Mouse (Mus musculus): ENCODE measurements around the gene Ddx41.

Ddx41 gene

GRCm38 (mm10) chr13:55507877-55508276 lies 28.6 kb downstream of the Ddx41 start:
- peak; percentile 76 for DNase-seq (ENCODE audit: low read depth, low spot score)

- no peak for DNase-seq (ENCODE audit: low read depth, low spot score)
Measured at GRCm38 (mm10) chr13:55506697-55507096, 29.8 kb downstream of the Ddx41 start.

DNA sequence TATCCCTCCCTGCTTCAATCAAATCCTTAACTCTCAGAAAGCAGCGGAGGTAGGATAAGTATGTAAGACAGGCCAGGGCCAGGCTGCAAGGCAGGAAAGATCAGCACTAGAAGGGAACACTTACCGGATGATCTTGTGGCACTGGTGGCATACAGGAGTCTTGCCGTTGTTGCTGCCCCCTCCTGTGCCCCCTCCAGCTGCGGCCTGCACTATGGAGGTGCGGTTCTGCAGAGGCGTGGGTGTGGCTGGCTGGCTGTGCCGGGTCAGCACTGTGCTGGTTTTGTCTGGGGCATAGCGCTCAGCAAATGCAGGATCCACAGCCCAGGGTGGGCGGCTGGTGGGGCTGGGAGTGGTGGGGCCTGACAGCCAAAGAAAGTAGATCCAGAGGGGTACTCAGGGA lies 30.6 kb downstream of the Ddx41 start:
- DNase-seq (ENCODE audit: low read depth, low spot score) = no peak

DNA sequence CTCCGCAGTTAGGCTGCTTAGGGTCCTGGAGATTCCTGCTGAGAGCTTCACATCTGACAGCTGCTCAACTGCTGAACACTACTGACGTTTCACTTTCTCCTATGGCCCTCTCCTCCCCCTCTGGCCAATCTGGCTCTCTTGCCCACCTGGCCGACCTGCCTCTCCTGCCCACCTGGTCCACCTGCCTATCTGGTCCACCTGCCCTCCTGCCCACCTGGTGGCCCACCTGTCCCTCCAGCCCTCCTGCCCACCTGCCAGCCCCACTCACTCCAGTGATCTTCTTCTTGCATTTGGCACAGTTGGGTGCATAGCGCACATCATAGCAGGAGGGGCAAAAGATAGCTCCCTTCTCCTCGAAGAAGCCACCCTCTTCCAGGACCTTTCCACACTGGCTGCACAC lies 32.1 kb downstream of the Ddx41 start:
- no peak for DNase-seq (ENCODE audit: low read depth, low spot score)

- DNase-seq (ENCODE audit: low read depth, low spot score) = no peak
Measured at GRCm38 (mm10) chr13:55502405-55502804, 34.1 kb downstream of the Ddx41 start.

DNA sequence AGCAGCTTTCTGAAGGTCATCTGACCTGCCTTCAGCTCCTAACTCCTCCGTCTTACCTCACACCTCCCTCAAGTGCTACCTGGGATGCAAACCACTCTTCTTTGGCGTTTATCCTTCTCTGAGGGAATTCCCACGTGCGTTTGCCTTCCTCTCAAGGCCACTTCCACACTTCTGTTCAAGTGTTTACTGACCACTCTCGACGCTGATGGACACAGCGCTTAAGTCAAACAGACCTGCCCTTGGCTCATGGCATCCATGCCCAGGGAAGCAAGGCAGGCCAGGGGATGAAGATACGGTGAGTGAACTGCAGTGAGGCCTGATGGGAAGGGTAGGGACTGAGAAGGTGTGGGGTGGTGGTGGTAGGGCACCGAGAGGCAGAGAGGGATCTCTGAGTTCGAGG lies 35.9 kb downstream of the Ddx41 start:
- DNase-seq (ENCODE audit: low read depth, low spot score) = no peak

DNA sequence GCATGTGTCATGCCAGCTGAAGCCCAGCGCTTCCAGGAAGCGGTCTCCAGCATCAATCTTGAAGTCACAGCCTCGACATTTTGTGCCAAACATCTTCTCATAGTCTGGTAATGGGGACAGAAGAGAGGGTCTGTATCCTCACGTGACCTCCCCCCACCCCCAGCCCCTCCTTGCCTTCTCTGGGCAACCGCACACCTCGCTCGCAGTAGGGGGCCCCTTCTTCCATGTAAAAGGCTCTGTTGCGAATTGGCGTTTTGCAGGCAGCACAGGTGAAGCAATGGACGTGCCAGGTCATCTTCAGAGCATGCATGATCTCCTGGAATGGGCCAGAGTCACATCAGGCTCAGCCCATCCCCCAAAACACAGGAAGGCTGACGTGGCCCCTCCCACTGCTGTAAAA lies 37.6 kb downstream of the Ddx41 start:
- DNase-seq (ENCODE audit: low read depth, low spot score) = no peak

DNA sequence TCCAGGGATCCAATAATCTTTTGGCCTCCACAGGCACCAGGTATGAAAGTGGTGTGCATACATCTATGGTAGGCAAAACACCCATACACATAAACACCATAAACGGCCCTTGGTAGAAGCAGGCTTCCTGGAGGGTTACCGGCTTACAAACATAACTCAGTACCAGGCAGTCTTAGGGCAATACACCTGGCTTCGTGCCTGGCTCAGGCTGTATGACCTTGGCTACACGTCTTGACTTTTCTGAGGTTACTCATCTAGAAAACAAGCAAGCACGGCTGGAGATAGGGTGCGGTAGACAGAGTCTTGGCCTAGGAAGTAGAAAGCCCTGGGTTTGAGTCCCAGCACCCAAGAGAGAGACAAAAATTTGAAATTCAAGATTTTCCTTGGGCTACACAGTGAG lies 39.8 kb downstream of the Ddx41 start:
- no peak for DNase-seq (ENCODE audit: low read depth, low spot score)

GRCm38 (mm10) chr13:55495702-55496101 lies 40.8 kb downstream of the Ddx41 start:
- no peak for DNase-seq (ENCODE audit: low read depth, low spot score)

GRCm38 (mm10) chr13:55494883-55495621 lies 41.4 kb downstream of the Ddx41 start:
- no peak for DNase-seq (ENCODE audit: low read depth, low spot score)

DNA sequence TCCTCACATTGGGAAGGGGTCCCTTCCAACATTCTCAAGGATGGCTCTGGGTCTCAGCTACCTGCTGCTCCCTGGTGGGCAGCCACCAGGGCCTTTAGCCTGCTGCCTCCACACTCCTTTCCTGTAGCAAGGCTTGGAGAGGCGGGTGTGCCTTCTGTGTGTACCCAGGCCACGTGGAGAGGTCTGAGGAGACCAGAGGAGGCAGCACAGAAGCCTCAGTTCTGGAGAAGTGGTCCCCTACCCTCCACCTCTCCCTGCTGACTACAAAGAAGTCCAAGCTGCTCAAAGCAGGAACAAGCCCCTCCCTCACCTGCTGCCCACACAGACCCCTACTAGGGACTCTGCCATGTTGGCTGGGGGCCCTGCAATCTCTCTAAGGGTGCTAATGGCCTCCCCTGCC lies 42.2 kb downstream of the Ddx41 start:
- no peak for DNase-seq (ENCODE audit: low read depth, low spot score)

GRCm38 (mm10) chr13:55487578-55488498 lies 48.6 kb downstream of the Ddx41 start, which contains the start of gene Dbn1:
Gene Dbn1 (minus strand): TSS chr13:55488111.
- no peak for DNase-seq (ENCODE audit: low read depth, low spot score)

DNA sequence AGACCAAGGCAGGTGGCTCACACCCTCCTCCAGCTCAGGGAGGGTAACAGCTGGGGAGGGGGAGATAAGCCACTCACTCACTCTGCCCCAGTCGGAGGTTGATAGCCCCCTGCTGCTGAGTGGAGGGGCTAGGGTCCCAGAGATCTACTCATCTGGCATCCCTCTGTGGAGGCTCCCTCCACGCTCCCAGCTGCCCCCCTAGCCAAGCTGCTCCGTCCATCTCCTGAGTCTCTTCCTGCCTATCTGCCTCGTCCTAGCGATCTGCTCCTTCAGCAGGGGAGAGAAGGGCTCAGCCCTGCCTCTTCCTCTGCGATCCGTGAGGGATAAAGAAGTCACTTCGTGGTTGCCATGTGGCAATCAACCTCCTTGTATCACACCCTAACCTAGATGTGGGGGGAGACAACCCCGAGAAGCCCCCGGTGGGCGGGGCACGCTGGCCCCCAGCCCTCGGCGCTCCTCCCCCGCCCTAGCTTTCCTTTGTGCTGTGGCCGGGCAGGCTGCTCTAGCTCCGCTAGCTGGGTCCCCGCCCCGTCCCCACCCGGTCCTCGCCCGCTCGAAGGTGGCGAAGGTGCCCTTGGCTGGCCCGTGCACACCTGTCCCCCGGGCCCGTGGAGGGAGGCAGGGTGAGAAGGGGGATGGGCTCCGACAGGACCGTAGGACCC lies 49.4 kb downstream of the Ddx41 start:
- DNase-seq (ENCODE audit: low read depth, low spot score) = peak; percentile 34

DNA sequence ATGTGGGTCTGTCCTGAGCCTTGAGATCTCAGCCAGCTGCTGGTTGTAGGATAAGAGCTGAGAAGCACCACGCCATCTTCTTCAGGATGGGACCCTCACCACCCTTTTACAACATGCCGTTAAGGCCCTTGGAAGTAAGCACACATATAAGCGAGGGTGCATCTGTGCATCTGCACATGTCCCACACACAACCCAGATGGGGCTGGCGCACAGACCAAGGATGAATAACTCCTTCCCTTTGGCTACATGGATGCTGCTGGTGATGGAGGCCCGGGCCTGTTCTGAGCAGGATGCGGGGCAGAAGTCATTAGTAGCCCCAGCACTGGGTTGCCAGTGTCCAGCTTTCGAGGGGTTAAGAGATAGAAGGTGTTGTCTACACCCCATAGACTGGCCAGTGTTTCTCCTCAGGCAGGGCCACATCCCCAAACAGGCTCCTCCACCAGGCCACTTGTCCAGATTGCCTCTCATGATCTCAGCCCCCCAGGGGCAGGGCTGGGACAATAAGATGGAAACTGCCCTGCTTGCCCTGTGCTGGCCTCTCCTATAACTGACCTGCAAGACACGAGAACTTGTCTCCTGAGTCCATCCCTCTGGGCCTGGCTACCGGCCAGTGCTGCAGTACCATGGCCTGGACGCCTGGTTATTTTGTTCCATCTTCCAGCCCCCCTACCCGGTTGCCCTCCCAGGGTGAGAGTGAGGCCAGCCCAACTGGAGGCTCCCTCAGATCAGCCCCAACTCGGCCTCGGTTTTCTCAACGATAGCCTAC lies 50.2 kb downstream of the Ddx41 start:
- DNase-seq (ENCODE audit: low read depth, low spot score) = no peak

- no peak for DNase-seq (ENCODE audit: low read depth, low spot score)
Measured at GRCm38 (mm10) chr13:55484520-55485088, 51.9 kb downstream of the Ddx41 start.

DNA sequence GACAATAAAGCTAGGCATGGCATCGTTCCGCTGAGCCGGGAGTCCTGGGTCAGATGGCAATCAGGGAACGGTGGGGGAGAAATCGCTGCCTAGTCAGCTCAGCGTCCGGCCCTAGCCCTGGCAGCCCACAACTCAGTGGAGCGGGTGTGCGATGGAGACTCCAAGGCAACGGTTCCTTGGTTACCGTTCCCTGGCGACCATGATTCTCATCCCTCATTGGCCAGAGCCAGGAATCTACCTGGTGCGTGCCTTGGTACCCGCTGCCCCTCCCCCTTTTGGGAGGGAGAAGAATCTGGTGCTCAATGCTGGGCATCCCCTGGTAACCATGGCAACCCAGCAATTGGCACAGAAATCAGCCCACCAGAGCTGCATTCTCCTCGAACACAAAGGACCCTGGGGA lies 52.9 kb downstream of the Ddx41 start:
- DNase-seq (ENCODE audit: low read depth, low spot score) = no peak

- no peak for DNase-seq (ENCODE audit: low read depth, low spot score)
Measured at GRCm38 (mm10) chr13:55483071-55483470, 53.4 kb downstream of the Ddx41 start.

DNA sequence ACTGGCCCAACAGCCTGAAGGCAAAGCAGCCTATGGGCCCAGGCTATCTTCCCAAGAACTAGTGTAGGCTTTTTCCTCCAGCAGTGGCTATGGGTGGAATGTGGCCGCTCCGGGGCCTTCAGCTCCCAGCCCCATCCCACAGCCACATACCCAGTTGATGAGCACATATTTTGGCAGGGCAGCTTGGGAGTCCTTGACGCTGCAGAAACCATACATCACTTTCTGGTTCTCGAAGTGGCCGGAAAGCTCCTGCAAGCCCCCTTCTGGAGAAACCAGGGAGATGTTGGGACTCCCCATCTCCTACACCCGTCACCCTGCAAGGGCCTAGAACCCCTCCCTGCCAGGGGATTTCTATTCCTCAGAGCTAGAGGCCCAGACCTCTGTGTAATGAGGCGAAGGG lies 53.9 kb downstream of the Ddx41 start:
- no peak for DNase-seq (ENCODE audit: low read depth, low spot score)
